Mouse (Mus musculus) erythroblast, adult 5-6 weeks (primary cell): ENCODE results near the gene Ndufa13. TPM values are rescaled to one million over a fixed set of nuclear protein-coding genes. Genes with fewer than 3 reads are reported as not detected.

Source experiments
- ATAC-seq: replicated peaks from 2 replicates; pipeline ENCODE4 v1.8.0; 2016; ENCODE audit warnings: moderate number of reproducible peaks, mild to moderate bottlenecking, moderate TSS enrichment, inconsistent platforms; ENCODE audit not compliant: poor library complexity, low FRiP score, severe bottlenecking
- total RNA-seq, 2 experiments: library from RNA; stranded (forward) in 1 of 2; stranded (reverse) in 1 of 2; fragments of 150-400 nt in 1 of 2; fragments of 200-764, 138-1000 nt in 1 of 2; gene quantifications; 2 replicates each; pipeline versions ENCODE4 v1.2.3 to v1.2.4; 2015 to 2017; ENCODE audit warnings: low replicate concordance in 2 of 2

Gene Ndufa13
- total RNA-seq, 2 experiments from 2014 or later = 16.1 to 27.2 TPM

GRCm38 (mm10) chr8:69850926-69851506, 51.3 kb downstream of the Ndufa13 start:
- ATAC-seq = peak; percentile 84

DNA sequence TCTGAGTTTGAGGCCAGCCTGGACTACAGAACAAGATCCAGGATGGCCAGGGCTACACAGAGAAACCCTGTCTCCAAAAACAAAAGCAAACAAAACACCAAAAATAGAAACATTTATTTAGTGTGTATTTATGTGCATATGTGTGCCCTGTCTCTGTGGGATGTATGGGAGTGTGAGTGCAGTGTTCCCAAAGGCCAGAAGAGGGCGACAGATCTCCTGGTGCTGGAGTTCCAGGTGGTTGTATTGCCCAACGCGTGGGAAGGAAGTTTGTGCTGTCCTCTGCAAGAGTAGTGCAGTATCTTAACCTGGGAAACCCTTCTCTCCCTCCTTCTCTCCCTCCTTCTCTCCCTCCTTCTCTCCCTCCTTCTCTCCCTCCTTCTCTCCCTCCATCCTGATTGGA, 52.5 kb downstream of the Ndufa13 start:
- ATAC-seq = peak; percentile 70

DNA sequence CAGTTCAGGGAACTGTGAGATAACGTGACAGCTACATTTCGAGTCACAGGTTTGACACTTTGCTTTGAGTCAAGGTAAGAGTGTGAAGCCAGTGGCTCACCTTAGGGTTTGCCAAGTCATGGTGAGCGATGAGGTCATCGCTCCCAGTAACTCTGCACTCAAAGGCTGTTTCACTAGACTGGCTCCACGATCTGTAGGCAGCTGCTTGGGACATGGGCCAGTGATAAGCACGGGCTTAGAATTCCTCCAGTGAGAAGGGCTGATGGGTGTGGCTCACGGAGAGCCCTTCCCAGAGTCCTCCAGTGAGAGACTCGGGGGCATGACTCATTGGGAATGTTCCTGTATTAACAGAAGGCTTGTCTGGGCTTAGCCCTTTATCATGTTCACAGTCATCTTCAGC, 53.4 kb downstream of the Ndufa13 start:
- ATAC-seq = 0 out of 2 replicates have a peak, but pooled peaks have one; percentile 44

- ATAC-seq = no peak
Observed at GRCm38 (mm10) chr8:69847167-69848065, 54.9 kb downstream of the Ndufa13 start.

Other genes with a start within 250 kb of the Ndufa13 start
- not detected in 2 replicates for gene Zfp964, start 248.1 kb downstream of the Ndufa13 start, total RNA-seq (2015; ENCODE audit: low replicate concordance)
- gene Zfp964, start 248.1 kb downstream of the Ndufa13 start, total RNA-seq (2017; ENCODE audit: low replicate concordance) = 0.09 and 0.14 TPM in 2 replicates
- 10.7 and 15.6 TPM in 2 replicates for gene Zfp869, start 191.8 kb downstream of the Ndufa13 start, total RNA-seq (2015; ENCODE audit: low replicate concordance)
- gene Zfp869, start 191.8 kb downstream of the Ndufa13 start, total RNA-seq (2017; ENCODE audit: low replicate concordance) = 23.1 and 30.1 TPM in 2 replicates
- 5.2 and 7.1 TPM in 2 replicates for gene Zfp963, start 152.6 kb downstream of the Ndufa13 start, total RNA-seq (2015; ENCODE audit: low replicate concordance)
- gene Zfp963, start 152.6 kb downstream of the Ndufa13 start, total RNA-seq (2017; ENCODE audit: low replicate concordance) = 3.2 and 3.7 TPM in 2 replicates
- gene Gm20422, start 127.7 kb downstream of the Ndufa13 start, total RNA-seq (2015; ENCODE audit: low replicate concordance) = not detected in 2 replicates
- 2.9 TPM in 1 of 2 replicates, not detected in the other for gene Gm20422, start 127.7 kb downstream of the Ndufa13 start, total RNA-seq (2017; ENCODE audit: low replicate concordance)
- 9.2 and 9.4 TPM in 2 replicates for gene Atp13a1, start 111.4 kb downstream of the Ndufa13 start, total RNA-seq (2015; ENCODE audit: low replicate concordance)
- 3.7 and 3.9 TPM in 2 replicates for gene Atp13a1, start 111.4 kb downstream of the Ndufa13 start, total RNA-seq (2017; ENCODE audit: low replicate concordance)
- gene Zfp866, start 111.4 kb downstream of the Ndufa13 start, total RNA-seq (2015; ENCODE audit: low replicate concordance) = 13.1 and 14.0 TPM in 2 replicates
- 21.1 and 28.6 TPM in 2 replicates for gene Zfp866, start 111.4 kb downstream of the Ndufa13 start, total RNA-seq (2017; ENCODE audit: low replicate concordance)
- 14.2 and 20.1 TPM in 2 replicates for gene Gmip, start 93.9 kb downstream of the Ndufa13 start, total RNA-seq (2015; ENCODE audit: low replicate concordance)
- 15.5 and 24.4 TPM in 2 replicates for gene Gmip, start 93.9 kb downstream of the Ndufa13 start, total RNA-seq (2017; ENCODE audit: low replicate concordance)
- gene Lpar2, start 80.1 kb downstream of the Ndufa13 start, total RNA-seq (2015; ENCODE audit: low replicate concordance) = 0.77 and 1.3 TPM in 2 replicates
- 0.28 and 0.85 TPM in 2 replicates for gene Lpar2, start 80.1 kb downstream of the Ndufa13 start, total RNA-seq (2017; ENCODE audit: low replicate concordance)
- 1.5 and 2.1 TPM in 2 replicates for gene Pbx4, start 70.1 kb downstream of the Ndufa13 start, total RNA-seq (2015; ENCODE audit: low replicate concordance)
- gene Pbx4, start 70.1 kb downstream of the Ndufa13 start, total RNA-seq (2017; ENCODE audit: low replicate concordance) = 2.8 TPM in 1 of 2 replicates, not detected in the other
- not detected in 2 replicates for gene Cilp2, start 14.9 kb downstream of the Ndufa13 start, total RNA-seq (2015; ENCODE audit: low replicate concordance)
- not detected in 2 replicates for gene Cilp2, start 14.9 kb downstream of the Ndufa13 start, total RNA-seq (2017; ENCODE audit: low replicate concordance)
- gene Tssk6, start 374 bp downstream of the Ndufa13 start, total RNA-seq (2015; ENCODE audit: low replicate concordance) = not detected in 2 replicates
- gene Tssk6, start 374 bp downstream of the Ndufa13 start, total RNA-seq (2017; ENCODE audit: low replicate concordance) = 0.28 and 0.94 TPM in 2 replicates
- gene Yjefn3, start 154 bp upstream of the Ndufa13 start, total RNA-seq (2015; ENCODE audit: low replicate concordance) = not detected in 2 replicates
- not detected in 2 replicates for gene Yjefn3, start 154 bp upstream of the Ndufa13 start, total RNA-seq (2017; ENCODE audit: low replicate concordance)
- 22.8 and 30.2 TPM in 2 replicates for gene Gatad2a, start 93.8 kb upstream of the Ndufa13 start, total RNA-seq (2015; ENCODE audit: low replicate concordance)
- gene Gatad2a, start 93.8 kb upstream of the Ndufa13 start, total RNA-seq (2017; ENCODE audit: low replicate concordance) = 25.7 and 31.8 TPM in 2 replicates
- gene Mau2, start 140.2 kb upstream of the Ndufa13 start, total RNA-seq (2015; ENCODE audit: low replicate concordance) = 24.0 and 33.9 TPM in 2 replicates
- 47.4 and 49.5 TPM in 2 replicates for gene Mau2, start 140.2 kb upstream of the Ndufa13 start, total RNA-seq (2017; ENCODE audit: low replicate concordance)
- 8.2 and 10.6 TPM in 2 replicates for gene Sugp1, start 140.3 kb upstream of the Ndufa13 start, total RNA-seq (2015; ENCODE audit: low replicate concordance)
- 15.6 and 22.6 TPM in 2 replicates for gene Sugp1, start 140.3 kb upstream of the Ndufa13 start, total RNA-seq (2017; ENCODE audit: low replicate concordance)
- gene Tm6sf2, start 170.4 kb upstream of the Ndufa13 start, total RNA-seq (2015; ENCODE audit: low replicate concordance) = 2.3 TPM in 1 of 2 replicates, not detected in the other
- gene Tm6sf2, start 170.4 kb upstream of the Ndufa13 start, total RNA-seq (2017; ENCODE audit: low replicate concordance) = 2.9 TPM in 1 of 2 replicates, not detected in the other
- gene Hapln4, start 180.9 kb upstream of the Ndufa13 start, total RNA-seq (2015; ENCODE audit: low replicate concordance) = not detected in 2 replicates
- not detected in 2 replicates for gene Hapln4, start 180.9 kb upstream of the Ndufa13 start, total RNA-seq (2017; ENCODE audit: low replicate concordance)
- not detected in 2 replicates for gene Ncan, start 218.3 kb upstream of the Ndufa13 start, total RNA-seq (2015; ENCODE audit: low replicate concordance)
- not detected in 2 replicates for gene Ncan, start 218.3 kb upstream of the Ndufa13 start, total RNA-seq (2017; ENCODE audit: low replicate concordance)
- gene Nr2c2ap, start 228.8 kb upstream of the Ndufa13 start, total RNA-seq (2015; ENCODE audit: low replicate concordance) = 4.8 and 5.4 TPM in 2 replicates
- 1.4 and 1.5 TPM in 2 replicates for gene Nr2c2ap, start 228.8 kb upstream of the Ndufa13 start, total RNA-seq (2017; ENCODE audit: low replicate concordance)
- 8.1 and 16.3 TPM in 2 replicates for gene Rfxank, start 236.6 kb upstream of the Ndufa13 start, total RNA-seq (2015; ENCODE audit: low replicate concordance)
- 9.7 and 10.2 TPM in 2 replicates for gene Rfxank, start 236.6 kb upstream of the Ndufa13 start, total RNA-seq (2017; ENCODE audit: low replicate concordance)
- gene Borcs8, start 236.9 kb upstream of the Ndufa13 start, total RNA-seq (2015; ENCODE audit: low replicate concordance) = 2.1 and 16.7 TPM in 2 replicates
- gene Borcs8, start 236.9 kb upstream of the Ndufa13 start, total RNA-seq (2017; ENCODE audit: low replicate concordance) = 15.5 and 30.7 TPM in 2 replicates
- gene Mef2b, start 237.2 kb upstream of the Ndufa13 start, total RNA-seq (2015; ENCODE audit: low replicate concordance) = not detected in 2 replicates
- gene Mef2b, start 237.2 kb upstream of the Ndufa13 start, total RNA-seq (2017; ENCODE audit: low replicate concordance) = not detected in 2 replicates